Mouse (Mus musculus) gastrocnemius, adult 8-10 months (tissue): ENCODE measurements around the gene P4ha2. TPM values are rescaled to one million over a fixed set of nuclear protein-coding genes. Genes with fewer than 3 reads are reported as not detected.
A peak's percentile ranks its signal among the peaks of the same experiment; 100 is the strongest.
"Not testable (repeated sequence)": the region's sequence is repeated elsewhere in the genome, so short reads cannot be mapped to it uniquely, and the experiment has no call there.

Experiments
- DNase-seq, 2 experiments: peaks; one replicate each; pipeline ENCODE4 v3.0.0; 2022; ENCODE audit warnings: low spot score in 2 of 2
- total RNA-seq, 4 experiments: library from RNA; stranded (reverse); gene quantifications; 2 replicates each; pipeline ENCODE4 v1.2.4; 2022

P4ha2 gene
- total RNA-seq, 4 experiments from 2014 or later = 28.2 to 33.7 (median 31.2) TPM

- DNase-seq = no peak
These were observed 30.8 kb downstream of the P4ha2 start for GRCm38 (mm10) chr11:54130721-54131120.

GRCm38 (mm10) chr11:54132290-54132689 lies 32.4 kb downstream of the P4ha2 start:
- no peak for DNase-seq

GRCm38 (mm10) chr11:54134905-54135304 lies 35.0 kb downstream of the P4ha2 start:
- DNase-seq = no peak

GRCm38 (mm10) chr11:54140159-54140558 lies 40.3 kb downstream of the P4ha2 start:
- not testable (repeated sequence) for DNase-seq

- DNase-seq = no peak
These were observed 41.5 kb downstream of the P4ha2 start for GRCm38 (mm10) chr11:54141200-54141971.

GRCm38 (mm10) chr11:54144886-54145285 lies 45.0 kb downstream of the P4ha2 start:
- DNase-seq = peak; percentile 31 to 49

- DNase-seq = no peak
These were observed 46.1 kb downstream of the P4ha2 start for GRCm38 (mm10) chr11:54145990-54146389.

GRCm38 (mm10) chr11:54149791-54150465 lies 50.0 kb downstream of the P4ha2 start:
- no peak for DNase-seq

GRCm38 (mm10) chr11:54151141-54151540 lies 51.2 kb downstream of the P4ha2 start:
- DNase-seq = no peak

GRCm38 (mm10) chr11:54152957-54153356 lies 53.1 kb downstream of the P4ha2 start:
- DNase-seq = no peak

GRCm38 (mm10) chr11:54155864-54156263 lies 56.0 kb downstream of the P4ha2 start:
- DNase-seq = no peak

GRCm38 (mm10) chr11:54156504-54156903 lies 56.6 kb downstream of the P4ha2 start:
- DNase-seq = no peak

GRCm38 (mm10) chr11:54157586-54157985 lies 57.7 kb downstream of the P4ha2 start:
- no peak for DNase-seq

GRCm38 (mm10) chr11:54160435-54160834 lies 60.5 kb downstream of the P4ha2 start:
- no peak for DNase-seq

- no peak for DNase-seq
These were observed 61.0 kb downstream of the P4ha2 start for GRCm38 (mm10) chr11:54160920-54161319.

GRCm38 (mm10) chr11:54161514-54161913 lies 61.6 kb downstream of the P4ha2 start:
- no peak for DNase-seq

GRCm38 (mm10) chr11:54162968-54163367 lies 63.1 kb downstream of the P4ha2 start:
- DNase-seq = no peak

- no peak for DNase-seq
These were observed 69.8 kb downstream of the P4ha2 start for GRCm38 (mm10) chr11:54169432-54170295.

GRCm38 (mm10) chr11:54171175-54171574 lies 71.3 kb downstream of the P4ha2 start:
- DNase-seq = no peak

GRCm38 (mm10) chr11:54174226-54174625 lies 74.3 kb downstream of the P4ha2 start:
- DNase-seq = no peak

GRCm38 (mm10) chr11:54174877-54175276 lies 75.0 kb downstream of the P4ha2 start:
- no peak for DNase-seq
